Mouse (Mus musculus) embryonic fibroblast, embryonic 13.5 days (primary cell): Measurements from ENCODE around the gene Acox3.

Experiments used
- CTCF ChIP-seq: IDR thresholded peaks from 2 replicates; pipeline ENCODE4 v1.5.1; 2011; ENCODE audit warnings: mild to moderate bottlenecking, control low read depth, low read length, moderate library complexity, borderline replicate concordance; ENCODE audit not compliant: insufficient read depth
- POLR2A ChIP-seq: IDR thresholded peaks from 2 replicates; pipeline ENCODE4 v1.6.1; 2011; ENCODE audit warnings: low read depth, mild to moderate bottlenecking, control low read depth, low read length, moderate library complexity

- TF ChIP-seq POLR2A (no peak), CTCF (no peak)
These were observed 17.6 kb upstream of the Acox3 start for GRCm38 (mm10) chr5:35565217-35565616.
